Mouse (Mus musculus): ENCODE results near the gene Cntnap1. TPM values are rescaled to one million over a fixed set of nuclear protein-coding genes. Genes with fewer than 3 reads are reported as not detected.

The Cntnap1 gene
- polyA plus RNA-seq, 1 experiment = 0.01 TPM

GRCm38 (mm10) chr11:101232010-101232839, 61.9 kb downstream of the Cntnap1 start:
- TF ChIP-seq GATA1 (IDR thresholded peaks at IDR 0.05; ENCODE audit: low read length) = peak; percentile 62

GRCm38 (mm10) chr11:101233240-101233639, 62.9 kb downstream of the Cntnap1 start:
- no peak for TF ChIP-seq GATA1 (IDR thresholded peaks at IDR 0.05; ENCODE audit: low read length)

- no peak for TF ChIP-seq GATA1 (IDR thresholded peaks at IDR 0.05; ENCODE audit: low read length)
Measured at GRCm38 (mm10) chr11:101234124-101234523, 63.8 kb downstream of the Cntnap1 start.

- no peak for TF ChIP-seq GATA1 (IDR thresholded peaks at IDR 0.05; ENCODE audit: low read length)
Measured at GRCm38 (mm10) chr11:101235429-101235828, 65.1 kb downstream of the Cntnap1 start.

- TF ChIP-seq GATA1 (IDR thresholded peaks at IDR 0.05; ENCODE audit: low read length) = no peak
Measured at GRCm38 (mm10) chr11:101236782-101237181, 66.5 kb downstream of the Cntnap1 start.

- no peak for TF ChIP-seq GATA1 (IDR thresholded peaks at IDR 0.05; ENCODE audit: low read length)
Measured at GRCm38 (mm10) chr11:101238071-101238647, 67.8 kb downstream of the Cntnap1 start.

Other genes with a start within 250 kb of the Cntnap1 start
- 10.6 and 22.4 TPM in 2 replicates for gene Stat3, start 231.0 kb upstream of the Cntnap1 start, polyA plus RNA-seq (2012)
- gene Cavin1, start 199.6 kb upstream of the Cntnap1 start, polyA plus RNA-seq (2012) = 0.93 and 1.4 TPM in 2 replicates
- gene Atp6v0a1, start 161.1 kb upstream of the Cntnap1 start, polyA plus RNA-seq (2012) = 50.3 and 55.2 TPM in 2 replicates
- 3.7 and 8.6 TPM in 2 replicates for gene Naglu, start 100.5 kb upstream of the Cntnap1 start, polyA plus RNA-seq (2012)
- gene Hsd17b1, start 92.1 kb upstream of the Cntnap1 start, polyA plus RNA-seq (2012) = 0.06 and 0.09 TPM in 2 replicates
- gene Coasy, start 88.0 kb upstream of the Cntnap1 start, polyA plus RNA-seq (2012) = 39.5 and 44.5 TPM in 2 replicates
- gene Mlx, start 83.2 kb upstream of the Cntnap1 start, polyA plus RNA-seq (2012) = 16.7 and 22.4 TPM in 2 replicates
- gene Psmc3ip, start 75.1 kb upstream of the Cntnap1 start, polyA plus RNA-seq (2012) = 27.1 and 30.8 TPM in 2 replicates
- gene Retreg3, start 50.6 kb upstream of the Cntnap1 start, polyA plus RNA-seq (2012) = 11.0 and 12.6 TPM in 2 replicates
- gene Tubg1, start 50.6 kb upstream of the Cntnap1 start, polyA plus RNA-seq (2012) = 107 and 114 TPM in 2 replicates
- not detected in 2 replicates for gene Tubg2, start 14.6 kb upstream of the Cntnap1 start, polyA plus RNA-seq (2012)
- gene Plekhh3, start 828 bp downstream of the Cntnap1 start, polyA plus RNA-seq (2012) = 2.3 and 2.8 TPM in 2 replicates
- not detected in 2 replicates for gene Ccr10, start 4.9 kb downstream of the Cntnap1 start, polyA plus RNA-seq (2012)
- gene Ezh1, start 55.9 kb downstream of the Cntnap1 start, polyA plus RNA-seq (2012) = 1.3 and 3.6 TPM in 2 replicates
- gene Ramp2, start 75.5 kb downstream of the Cntnap1 start, polyA plus RNA-seq (2012) = 0.08 TPM in 1 of 2 replicates, not detected in the other
- 122 and 174 TPM in 2 replicates for gene Vps25, start 83.2 kb downstream of the Cntnap1 start, polyA plus RNA-seq (2012)
- 60.9 and 68.4 TPM in 2 replicates for gene Wnk4, start 90.0 kb downstream of the Cntnap1 start, polyA plus RNA-seq (2012)
- gene Cntd1, start 108.5 kb downstream of the Cntnap1 start, polyA plus RNA-seq (2012) = 0.06 TPM in 2 replicates
- gene Coa3, start 108.6 kb downstream of the Cntnap1 start, polyA plus RNA-seq (2012) = 23.1 and 57.7 TPM in 2 replicates
- gene Becn1, start 131.8 kb downstream of the Cntnap1 start, polyA plus RNA-seq (2012) = 127 and 150 TPM in 2 replicates
- gene Psme3, start 145.7 kb downstream of the Cntnap1 start, polyA plus RNA-seq (2012) = 79.5 and 97.2 TPM in 2 replicates
- gene Aoc2, start 154.5 kb downstream of the Cntnap1 start, polyA plus RNA-seq (2012) = 6.2 and 8.6 TPM in 2 replicates
- gene Aoc3, start 160.1 kb downstream of the Cntnap1 start, polyA plus RNA-seq (2012) = 0.05 TPM in 1 of 2 replicates, not detected in the other
- gene G6pc, start 197.0 kb downstream of the Cntnap1 start, polyA plus RNA-seq (2012) = not detected in 2 replicates
- 79.1 and 84.8 TPM in 2 replicates for gene Aarsd1, start 247.1 kb downstream of the Cntnap1 start, polyA plus RNA-seq (2012)

Data from G1E-ER4 (cell line).